Mouse (Mus musculus): ENCODE measurements around the gene Gm10118.

- no peak for TF ChIP-seq CTCF (conservative IDR thresholded peaks at IDR 0.05 in 1 of 2, IDR thresholded peaks at IDR 0.05 in 1 of 2; ENCODE audit: low read depth in 2 of 2, low read length in 2 of 2)
- no peak for TF ChIP-seq SIN3A (IDR thresholded peaks at IDR 0.05; ENCODE audit: low read length)
- no peak for TF ChIP-seq PAX5 (IDR thresholded peaks at IDR 0.05; ENCODE audit: low read length)
- TF ChIP-seq USF1 (IDR thresholded peaks at IDR 0.05; ENCODE audit: low read depth, low read length), result no peak
- no peak for TF ChIP-seq ZNF384 (IDR thresholded peaks at IDR 0.05; ENCODE audit: low read depth, low read length)
- TF ChIP-seq POLR2A (IDR thresholded peaks at IDR 0.05; ENCODE audit: low read depth, low read length), result no peak
- TF ChIP-seq EP300 (IDR thresholded peaks at IDR 0.05; ENCODE audit: low read length), result no peak
- TF ChIP-seq IRF4 (IDR thresholded peaks at IDR 0.05; ENCODE audit: low read depth, low read length), result no peak
- no peak for TF ChIP-seq USF2 (conservative IDR thresholded peaks at IDR 0.05; ENCODE audit: low read depth, low read length)
- TF ChIP-seq GABPA (IDR thresholded peaks at IDR 0.05; ENCODE audit: insufficient replicate concordance, low read depth, low read length), result no peak
- TF ChIP-seq JUND (conservative IDR thresholded peaks at IDR 0.05; ENCODE audit: low read depth, low read length), result no peak
Measured at GRCm38 (mm10) chr10:63972300-63972699, 45.1 kb upstream of the Gm10118 start.

All from CH12.LX (cell line).